ENCODE assay signal across 1 mouse cellular context in genomic region chr17:46636831-46637523, GRCm38 (mm10).
TF ChIP-seq lines count a peak whose summit lies in the region.

No protein-coding gene starts in this region.

TF ChIP-seq in MEL, 35 proteins besides CTCF, POLR2A, EP300 and RAD21 (continued from another document):
- peak; percentile 51 for TF ChIP-seq ZC3H11A (IDR thresholded peaks at IDR 0.05; ENCODE audit: low read depth, low read length)
